Mouse (Mus musculus) cerebellum, adult 2 months (tissue): ENCODE measurements at regions not wholly inside any gene's neighbourhood (a gene's known extent, or its start where the extent isn't known, plus 50 kb on each side); places are given as distances from the start of the nearest gene placed in this dataset.

Source experiments
- CTCF ChIP-seq: fragments of 200-500 bp; IDR thresholded peaks from 2 replicates; pipeline ENCODE4 v1.5.1; 2011; ENCODE audit warnings: low read depth, mild to moderate bottlenecking, control low read depth, low read length, moderate library complexity, borderline replicate concordance; ENCODE audit not compliant: insufficient read depth
- POLR2A ChIP-seq: fragments of 200-500 bp; IDR thresholded peaks from 2 replicates; pipeline ENCODE4 v1.6.1; 2011; ENCODE audit warnings: low read length, control low read depth, borderline replicate concordance; ENCODE audit not compliant: insufficient read depth

- TF ChIP-seq POLR2A, result no peak
- TF ChIP-seq CTCF, result no peak
Measured at GRCm38 (mm10) chr5:59947831-59948568, 1860.6 kb upstream of the G6pd2 start.
